Mouse (Mus musculus): ENCODE measurements around the gene Osbpl2. TPM values are rescaled to one million over a fixed set of nuclear protein-coding genes. Genes with fewer than 3 reads are reported as not detected.

Gene Osbpl2
- polyA plus RNA-seq, 2 experiments from 2014 or later, result 19.3 to 21.4 TPM

- ATAC-seq, result no peak
Measured at GRCm38 (mm10) chr2:180105441-180106190, 13.5 kb upstream of the Osbpl2 start.

- ATAC-seq, result no peak
Measured at GRCm38 (mm10) chr2:180107081-180107480, 12.0 kb upstream of the Osbpl2 start.

GRCm38 (mm10) chr2:180108285-180108684 lies 10.8 kb upstream of the Osbpl2 start:
- ATAC-seq, result no peak

GRCm38 (mm10) chr2:180113909-180114890 lies 4.9 kb upstream of the Osbpl2 start:
- ATAC-seq, result no peak

GRCm38 (mm10) chr2:180115279-180115678 lies 3.8 kb upstream of the Osbpl2 start:
- no peak for ATAC-seq

- ATAC-seq, result no peak
Measured at GRCm38 (mm10) chr2:180116081-180116493, 3.0 kb upstream of the Osbpl2 start.

- ATAC-seq, result no peak
Measured at GRCm38 (mm10) chr2:180116741-180117484, 2.2 kb upstream of the Osbpl2 start.

- ATAC-seq, result no peak
Measured at GRCm38 (mm10) chr2:180117485-180118194, 1.5 kb upstream of the Osbpl2 start.

- ATAC-seq, result peak; percentile 2
Measured at GRCm38 (mm10) chr2:180119439-180120291, 559 bp downstream of the Osbpl2 start.

- no peak for ATAC-seq
Measured at GRCm38 (mm10) chr2:180120292-180120761, 1.2 kb downstream of the Osbpl2 start.

- ATAC-seq, result no peak
Measured at GRCm38 (mm10) chr2:180124192-180124591, 5.1 kb downstream of the Osbpl2 start.

- ATAC-seq, result no peak
Measured at GRCm38 (mm10) chr2:180126195-180126594, 7.1 kb downstream of the Osbpl2 start.

GRCm38 (mm10) chr2:180127675-180128074 lies 8.6 kb downstream of the Osbpl2 start:
- ATAC-seq, result no peak

- ATAC-seq, result no peak
Measured at GRCm38 (mm10) chr2:180133231-180133630, 14.1 kb downstream of the Osbpl2 start.

GRCm38 (mm10) chr2:180133911-180134310 lies 14.8 kb downstream of the Osbpl2 start:
- no peak for ATAC-seq

- ATAC-seq, result no peak
Measured at GRCm38 (mm10) chr2:180135414-180135813, 16.3 kb downstream of the Osbpl2 start.

GRCm38 (mm10) chr2:180146091-180146490 lies 27.0 kb downstream of the Osbpl2 start:
- no peak for ATAC-seq

GRCm38 (mm10) chr2:180147379-180147778 lies 28.3 kb downstream of the Osbpl2 start:
- no peak for ATAC-seq

GRCm38 (mm10) chr2:180148551-180148950 lies 29.4 kb downstream of the Osbpl2 start:
- no peak for ATAC-seq

GRCm38 (mm10) chr2:180154796-180155195 lies 35.7 kb downstream of the Osbpl2 start:
- no peak for ATAC-seq

- no peak for ATAC-seq
Measured at GRCm38 (mm10) chr2:180158627-180159026, 39.5 kb downstream of the Osbpl2 start.

All from activated CD4-positive, CD25-positive, alpha-beta regulatory T cell, adult 4 months (primary cell).